Mouse (Mus musculus): ENCODE data around the gene Afap1. TPM values are rescaled to one million over a fixed set of nuclear protein-coding genes. Genes with fewer than 3 reads are reported as not detected.

Gene Afap1
- polyA plus RNA-seq, 1 experiment from 2014 or later: 21.6 TPM

GRCm38 (mm10) chr5:35884689-35885088 is 8.4 kb upstream of the Afap1 start:
- no peaks in the 10 kb centered on the region for H3K27me3 ChIP-seq (ENCODE audit: low read depth, poor library complexity, severe bottlenecking)
- no peaks in the 10 kb centered on the region for H3K9me3 ChIP-seq (replicated peaks)
- no peak overlapping the region for H3K4me3 ChIP-seq
- no peak for DNase-seq (ENCODE audit: low spot score)
- no peak overlapping the region for H3K27ac ChIP-seq (replicated peaks)
- no peaks in the 10 kb centered on the region for H3K36me3 ChIP-seq
- H3K4me1 ChIP-seq: peaks cover 14% of the 10 kb centered on the region
- WGBS: 94% methylated on average over 5 of the region's 5 CpGs

- Histone ChIP-seq H3K4me1 (peaks cover 16% of the 10 kb centered on the region), H3K27me3 (ENCODE audit: low read depth, poor library complexity, severe bottlenecking) (peaks cover 22% of the 10 kb centered on the region), H3K27ac (replicated peaks) (no peak overlapping the region), H3K9me3 (replicated peaks) (no peaks in the 10 kb centered on the region), H3K4me3 (no peak overlapping the region), H3K36me3 (no peaks in the 10 kb centered on the region)
- 55% methylated on average over 9 of the region's 9 CpGs for WGBS
- no peak for DNase-seq (ENCODE audit: low spot score)
Observed at GRCm38 (mm10) chr5:35888959-35889358, 4.2 kb upstream of the Afap1 start.

DNA sequence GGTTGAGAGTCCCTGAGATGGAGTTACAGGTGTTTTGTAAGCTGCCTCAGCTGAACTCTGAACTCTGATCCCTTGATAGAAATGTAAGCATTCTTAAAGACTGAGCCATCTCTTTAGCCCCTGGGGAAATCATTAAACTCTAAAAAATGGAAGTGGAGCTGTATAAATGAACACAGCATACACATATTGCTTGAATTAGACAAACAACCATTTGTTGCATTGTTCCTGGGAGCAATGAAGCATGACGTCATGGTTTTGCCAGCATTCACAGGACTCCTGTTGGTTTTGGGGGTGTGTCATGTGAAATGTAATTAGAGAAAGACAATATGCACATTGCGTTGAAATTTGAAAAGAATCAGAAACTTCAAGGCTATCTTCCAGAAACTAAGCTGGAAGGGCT is 3.5 kb upstream of the Afap1 start:
- Histone ChIP-seq H3K27ac (replicated peaks) (no peak overlapping the region), H3K36me3 (no peaks in the 10 kb centered on the region), H3K4me1 (peaks cover 16% of the 10 kb centered on the region), H3K4me3 (no peak overlapping the region), H3K27me3 (ENCODE audit: low read depth, poor library complexity, severe bottlenecking) (peaks cover 29% of the 10 kb centered on the region), H3K9me3 (replicated peaks) (no peaks in the 10 kb centered on the region)
- no peak for DNase-seq (ENCODE audit: low spot score)
- 72% methylated on average over 2 of the region's 2 CpGs for WGBS

DNA sequence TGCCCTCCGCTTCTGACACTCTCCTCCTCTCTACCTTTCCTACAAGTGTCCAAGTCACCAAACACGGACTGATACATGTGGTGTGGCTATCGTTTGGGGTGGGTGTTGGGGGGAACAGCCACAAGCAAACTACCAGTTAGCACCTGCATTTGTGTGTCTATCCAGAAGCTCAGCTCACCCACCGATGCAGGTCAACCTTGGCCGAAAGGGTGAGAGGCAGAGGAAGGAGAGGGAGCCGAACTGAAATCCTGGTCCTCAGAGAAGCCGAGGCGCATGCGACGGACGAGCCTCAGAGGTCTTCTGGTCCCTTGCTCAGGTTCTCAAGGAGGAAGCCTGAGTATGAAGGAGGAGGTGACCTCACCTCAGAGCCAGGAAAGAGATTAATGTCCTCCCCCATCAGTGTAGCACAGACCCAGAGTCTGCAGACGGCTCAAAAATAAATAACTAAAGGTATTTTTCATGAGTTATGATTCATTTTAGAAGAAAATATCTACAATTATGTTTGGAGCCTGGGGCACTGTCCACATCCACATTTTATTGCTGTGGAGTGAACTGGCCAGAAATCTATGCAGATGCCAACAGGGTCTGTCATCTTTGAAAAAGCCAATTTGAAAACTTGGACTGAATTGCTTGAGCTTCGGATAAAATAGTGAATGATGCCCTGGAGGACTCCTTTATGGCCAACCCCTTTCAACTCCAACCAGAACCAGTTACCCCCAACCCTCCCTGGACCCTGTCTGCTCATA is 2.0 kb upstream of the Afap1 start:
- Histone ChIP-seq H3K36me3 (no peaks in the 10 kb centered on the region), H3K4me1 (peaks cover 30% of the 10 kb centered on the region), H3K27ac (replicated peaks) (no peak overlapping the region), H3K9me3 (replicated peaks) (no peaks in the 10 kb centered on the region), H3K4me3 (no peak overlapping the region), H3K27me3 (ENCODE audit: low read depth, poor library complexity, severe bottlenecking) (peaks cover 40% of the 10 kb centered on the region)
- DNase-seq (ENCODE audit: low spot score): no peak
- WGBS: 92% methylated on average over 13 of the region's 13 CpGs

GRCm38 (mm10) chr5:35892363-35892762 is 756 bp upstream of the Afap1 start:
- no peaks in the 10 kb centered on the region for H3K9me3 ChIP-seq (replicated peaks)
- WGBS: 81% methylated on average over 3 of the region's 3 CpGs
- no peak for DNase-seq (ENCODE audit: low spot score)
- no peak overlapping the region for H3K4me3 ChIP-seq
- no peaks in the 10 kb centered on the region for H3K36me3 ChIP-seq
- H3K27me3 ChIP-seq (ENCODE audit: low read depth, poor library complexity, severe bottlenecking): peaks cover 40% of the 10 kb centered on the region
- H3K27ac ChIP-seq (replicated peaks): no peak overlapping the region
- peaks cover 37% of the 10 kb centered on the region for H3K4me1 ChIP-seq

DNA sequence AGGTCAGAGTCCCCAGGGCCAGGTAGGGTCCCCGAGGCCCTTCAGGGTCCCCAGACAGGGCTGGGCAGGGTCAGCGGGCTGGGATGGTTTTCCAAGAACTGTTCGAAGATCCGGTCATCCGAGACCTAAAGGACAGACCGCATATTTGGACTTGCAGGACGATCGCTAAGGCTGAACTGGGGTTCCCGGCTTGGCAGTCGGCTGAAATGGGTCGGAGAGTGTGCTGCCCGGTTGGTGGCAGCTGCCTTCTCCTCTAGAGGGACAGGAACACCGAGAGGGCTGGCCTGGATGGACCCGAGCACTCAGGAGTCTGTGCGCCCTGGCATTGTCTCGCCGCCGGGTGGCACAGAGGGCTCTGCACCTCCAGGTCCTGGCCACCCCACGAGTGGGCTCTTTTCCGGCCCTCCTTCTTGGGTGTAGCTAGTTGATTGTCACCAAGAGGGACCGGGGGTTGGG is 714 bp downstream of the Afap1 start:
- Histone ChIP-seq H3K36me3 (no peaks in the 10 kb centered on the region), H3K27ac (replicated peaks) (peak overlapping the region; percentile 91), H3K4me3 (peak overlapping the region; percentile 78), H3K27me3 (ENCODE audit: low read depth, poor library complexity, severe bottlenecking) (peaks cover 40% of the 10 kb centered on the region), H3K4me1 (peaks cover 43% of the 10 kb centered on the region), H3K9me3 (replicated peaks) (no peaks in the 10 kb centered on the region)
- 1% methylated on average over 21 of the region's 21 CpGs for WGBS
- DNase-seq (ENCODE audit: low spot score): no peak

GRCm38 (mm10) chr5:35894295-35895047 is 1.4 kb downstream of the Afap1 start:
- DNase-seq (ENCODE audit: low spot score): no peak
- Histone ChIP-seq H3K4me3 (peak overlapping the region; percentile 78), H3K27me3 (ENCODE audit: low read depth, poor library complexity, severe bottlenecking) (peaks cover 40% of the 10 kb centered on the region), H3K9me3 (replicated peaks) (no peaks in the 10 kb centered on the region), H3K4me1 (peaks cover 50% of the 10 kb centered on the region), H3K27ac (replicated peaks) (peak overlapping the region; percentile 91), H3K36me3 (no peaks in the 10 kb centered on the region)
- WGBS: 10% methylated on average over 30 of the region's 30 CpGs

DNA sequence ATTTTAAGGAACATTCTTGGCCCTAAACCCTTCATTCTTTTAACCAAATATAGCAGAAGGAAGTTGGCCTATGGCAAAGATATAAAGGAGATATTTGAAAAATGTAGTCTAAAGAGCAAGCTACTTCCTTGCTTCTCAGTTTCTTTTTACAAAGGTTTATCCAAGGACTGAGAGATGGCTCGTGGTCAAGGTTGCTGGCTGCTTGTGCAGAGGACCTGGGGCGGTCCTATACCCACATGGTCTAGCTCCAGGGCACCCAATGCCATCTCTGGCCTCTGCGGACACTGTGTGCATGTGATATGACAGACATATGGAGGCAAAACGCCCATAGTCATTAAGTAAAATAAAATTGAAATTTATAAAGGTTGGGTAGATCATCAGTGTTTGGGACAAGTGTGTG is 2.8 kb downstream of the Afap1 start:
- no peak for DNase-seq (ENCODE audit: low spot score)
- Histone ChIP-seq H3K36me3 (no peaks in the 10 kb centered on the region), H3K4me3 (no peak overlapping the region), H3K4me1 (peaks cover 64% of the 10 kb centered on the region), H3K9me3 (replicated peaks) (no peaks in the 10 kb centered on the region), H3K27ac (replicated peaks) (no peak overlapping the region), H3K27me3 (ENCODE audit: low read depth, poor library complexity, severe bottlenecking) (peaks cover 36% of the 10 kb centered on the region)
- 87% methylated on average over 4 of the region's 4 CpGs for WGBS

DNA sequence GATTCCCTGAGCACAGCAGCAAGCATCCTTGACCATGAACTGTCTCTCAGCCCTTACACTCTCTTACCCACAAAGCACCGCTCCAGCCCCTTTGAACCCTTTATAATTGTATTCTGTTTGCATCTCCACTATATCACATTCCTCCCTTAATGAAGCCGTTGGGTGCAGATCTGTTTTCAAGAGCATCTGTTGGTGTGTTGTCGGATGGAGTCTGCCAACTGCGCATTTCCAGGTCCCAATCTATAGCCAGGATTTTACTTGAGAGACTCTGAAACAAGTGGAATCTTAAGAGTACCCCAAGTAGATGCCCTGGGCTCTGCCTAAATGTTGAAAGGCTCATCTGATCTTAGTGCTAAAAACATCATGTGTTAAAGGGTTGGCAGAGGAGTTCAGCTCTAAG is 3.4 kb downstream of the Afap1 start:
- Histone ChIP-seq H3K27ac (replicated peaks) (no peak overlapping the region), H3K9me3 (replicated peaks) (no peaks in the 10 kb centered on the region), H3K36me3 (no peaks in the 10 kb centered on the region), H3K4me3 (no peak overlapping the region), H3K4me1 (peaks cover 71% of the 10 kb centered on the region), H3K27me3 (ENCODE audit: low read depth, poor library complexity, severe bottlenecking) (peaks cover 30% of the 10 kb centered on the region)
- DNase-seq (ENCODE audit: low spot score): no peak
- 92% methylated on average over 4 of the region's 4 CpGs for WGBS

- no peak overlapping the region for H3K27ac ChIP-seq (replicated peaks)
- no peaks in the 10 kb centered on the region for H3K36me3 ChIP-seq
- H3K4me3 ChIP-seq: no peak overlapping the region
- H3K9me3 ChIP-seq (replicated peaks): no peaks in the 10 kb centered on the region
- H3K4me1 ChIP-seq: peaks cover 71% of the 10 kb centered on the region
- H3K27me3 ChIP-seq (ENCODE audit: low read depth, poor library complexity, severe bottlenecking): peaks cover 24% of the 10 kb centered on the region
- no peak for DNase-seq (ENCODE audit: low spot score)
- WGBS: 87% methylated on average over 4 of the region's 4 CpGs
Observed at GRCm38 (mm10) chr5:35897147-35897546, 4.0 kb downstream of the Afap1 start.

DNA sequence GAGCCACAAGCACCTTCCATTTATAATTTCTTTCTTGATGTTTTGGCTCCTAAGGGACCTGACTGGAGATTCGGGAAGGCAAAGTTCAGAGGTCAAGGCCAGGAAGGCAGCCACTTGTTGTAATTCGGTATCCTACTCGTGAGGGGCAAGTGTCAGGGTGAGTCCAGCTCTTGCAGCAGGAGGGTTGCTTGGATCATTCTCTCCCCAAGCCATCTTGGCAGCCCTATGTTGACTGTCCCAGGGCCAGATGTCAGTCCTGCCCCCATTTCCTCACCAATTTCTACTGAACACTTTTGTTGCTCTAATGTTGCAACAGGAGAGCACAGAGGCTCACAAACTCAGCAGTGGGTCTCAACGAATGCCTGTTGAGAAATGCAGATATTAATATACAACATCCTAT is 5.0 kb downstream of the Afap1 start:
- no peak for DNase-seq (ENCODE audit: low spot score)
- Histone ChIP-seq H3K27ac (replicated peaks) (no peak overlapping the region), H3K4me1 (peaks cover 71% of the 10 kb centered on the region), H3K36me3 (no peaks in the 10 kb centered on the region), H3K9me3 (replicated peaks) (no peaks in the 10 kb centered on the region), H3K27me3 (ENCODE audit: low read depth, poor library complexity, severe bottlenecking) (peaks cover 18% of the 10 kb centered on the region), H3K4me3 (no peak overlapping the region)
- 74% methylated on average over 4 of the region's 4 CpGs for WGBS

- H3K4me1 ChIP-seq: peaks cover 73% of the 10 kb centered on the region
- WGBS: 90% methylated on average over 3 of the region's 3 CpGs
- no peaks in the 10 kb centered on the region for H3K36me3 ChIP-seq
- DNase-seq (ENCODE audit: low spot score): no peak
- H3K4me3 ChIP-seq: no peak overlapping the region
- H3K9me3 ChIP-seq (replicated peaks): no peaks in the 10 kb centered on the region
- H3K27me3 ChIP-seq (ENCODE audit: low read depth, poor library complexity, severe bottlenecking): peaks cover 17% of the 10 kb centered on the region
- no peak overlapping the region for H3K27ac ChIP-seq (replicated peaks)
Observed at GRCm38 (mm10) chr5:35898994-35899393, 5.9 kb downstream of the Afap1 start.

Measured in midbrain, embryonic 10.5 days (tissue).